Mouse (Mus musculus) megakaryocyte, adult 5-6 weeks (primary cell): Measurements from ENCODE around the gene Gdf5. TPM values are rescaled to one million over a fixed set of nuclear protein-coding genes. Genes with fewer than 3 reads are reported as not detected.

ENCODE experiments used
- ATAC-seq: 2 replicates; pipeline ENCODE4 v1.8.0; 2016; ENCODE audit warnings: mild to moderate bottlenecking, inconsistent platforms; ENCODE audit not compliant: poor library complexity, severe bottlenecking
- total RNA-seq, 2 experiments: library from RNA; stranded (forward) in 1 of 2; stranded (reverse) in 1 of 2; fragments of 153-499, 151-499 nt in 1 of 2; fragments of 221-1000, 200-1000 nt in 1 of 2; gene quantifications; 2 replicates each; pipeline versions ENCODE4 v1.2.3 to v1.2.4; 2015 to 2017

Gdf5 gene
- not detected in 2 replicates for total RNA-seq (2015)
- not detected in 2 replicates for total RNA-seq (2017)

DNA sequence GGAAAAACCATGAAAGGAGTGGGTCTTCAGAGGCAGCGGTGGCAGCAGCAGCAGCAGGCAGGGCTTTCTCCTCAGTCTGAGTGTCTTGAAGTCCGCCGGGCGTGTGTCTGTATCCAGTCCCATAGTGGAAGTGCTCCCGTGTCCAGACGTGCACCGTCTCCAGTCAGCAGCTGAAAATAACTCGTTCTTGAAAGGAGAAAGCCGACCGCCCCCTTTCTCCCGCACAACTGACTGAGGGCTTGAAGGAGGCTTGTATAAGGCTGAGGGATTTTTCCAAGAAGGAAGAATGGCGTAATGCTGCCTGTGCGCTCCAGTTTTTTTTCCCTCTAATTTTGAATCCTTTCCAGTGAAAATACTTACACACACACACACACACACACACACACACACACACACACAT, at the start of gene Gdf5:
TSS of gene Gdf5 (minus strand) at position 244 of the 400 bp plus-strand sequence.
- no peak for ATAC-seq

DNA sequence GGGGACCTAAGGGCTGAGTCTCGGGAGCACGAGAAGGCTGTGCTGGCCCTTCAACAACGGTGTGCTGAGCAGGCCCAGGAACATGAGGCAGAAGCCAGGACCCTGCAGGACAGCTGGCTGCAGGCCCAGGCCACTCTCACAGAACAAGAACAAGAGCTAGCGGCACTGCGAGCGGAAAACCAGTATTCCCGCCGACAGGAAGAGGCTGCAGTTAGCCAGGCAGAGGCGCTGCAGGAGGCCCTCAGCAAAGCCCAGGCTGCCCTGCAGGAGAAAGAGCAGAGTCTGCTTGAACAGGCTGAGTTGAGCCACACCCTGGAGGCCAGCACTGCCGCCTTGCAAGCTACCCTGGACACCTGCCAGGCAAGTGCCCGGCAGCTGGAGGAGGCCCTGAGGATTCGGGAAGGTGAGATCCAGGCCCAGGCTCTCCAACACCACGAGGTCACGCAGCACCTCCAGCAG, 46.7 kb upstream of the Gdf5 start:
- ATAC-seq, result no peak

GRCm38 (mm10) chr2:155991151-155991550, 46.0 kb upstream of the Gdf5 start:
- ATAC-seq, result no peak

- no peak for ATAC-seq
Measured at GRCm38 (mm10) chr2:155989085-155989484, 43.9 kb upstream of the Gdf5 start.

DNA sequence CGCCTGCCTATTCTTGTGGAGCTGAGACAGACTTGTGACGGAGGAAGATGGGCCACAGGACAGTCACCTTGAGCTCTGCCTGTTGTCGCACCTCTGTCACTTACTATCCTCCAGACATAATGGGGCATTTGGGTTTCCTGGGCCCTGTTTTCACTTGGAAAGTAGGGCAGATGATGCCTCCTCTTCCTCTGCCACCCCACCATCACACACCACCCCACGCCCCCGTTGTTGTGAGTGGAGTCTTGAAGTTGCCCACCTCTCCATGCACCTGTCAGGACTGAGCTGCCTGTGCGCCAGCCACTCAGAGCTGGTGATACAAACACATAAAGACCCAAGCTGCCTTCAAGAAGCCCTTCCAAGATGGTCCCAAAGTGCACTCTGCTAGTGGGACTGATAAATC, 42.0 kb upstream of the Gdf5 start:
- ATAC-seq, result no peak

GRCm38 (mm10) chr2:155985776-155986175, 40.6 kb upstream of the Gdf5 start:
- ATAC-seq, result no peak

- peak; percentile 98 for ATAC-seq
Measured at GRCm38 (mm10) chr2:155979328-155979991, 34.3 kb upstream of the Gdf5 start.

- ATAC-seq, result no peak
Measured at GRCm38 (mm10) chr2:155974087-155974731, 29.0 kb upstream of the Gdf5 start.

DNA sequence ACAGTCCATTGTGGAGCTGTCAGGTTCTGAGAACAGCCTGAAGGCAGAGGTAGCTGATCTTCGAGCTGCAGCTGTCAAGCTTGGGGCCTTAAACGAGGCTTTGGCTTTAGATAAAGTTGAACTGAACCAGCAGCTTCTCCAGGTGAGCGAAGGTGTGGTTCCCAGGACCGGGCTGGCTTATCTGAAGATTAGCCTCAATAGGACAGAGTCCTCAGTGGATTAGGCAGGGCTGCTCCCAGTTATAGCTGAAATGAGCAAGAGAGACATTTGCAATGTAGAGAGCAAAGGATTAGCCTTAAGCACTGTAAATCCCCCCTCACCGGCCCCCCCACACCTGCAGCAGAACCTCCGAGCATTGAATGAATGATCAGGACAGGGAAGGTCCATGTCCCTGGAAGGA, 28.2 kb upstream of the Gdf5 start:
- ATAC-seq, result no peak

DNA sequence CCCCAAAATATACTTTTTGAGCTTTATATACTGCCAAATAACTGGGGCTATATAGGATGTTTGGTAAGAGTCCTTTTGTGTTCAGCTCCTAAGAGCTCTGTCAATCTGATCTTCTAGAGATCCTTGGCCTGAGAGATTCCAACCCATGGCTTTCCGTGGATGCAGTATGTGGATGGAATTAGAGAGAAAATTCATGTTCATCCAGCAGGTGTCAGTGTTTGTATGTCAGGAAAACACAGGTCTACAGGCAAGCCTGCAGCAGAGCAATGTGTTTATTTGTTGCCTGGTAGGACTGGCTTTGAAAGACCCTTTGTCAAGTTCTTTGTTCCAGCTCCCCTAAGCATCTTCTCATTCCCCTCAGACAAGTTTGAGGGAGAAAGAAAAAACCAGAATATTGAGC, 17.8 kb upstream of the Gdf5 start:
- no peak for ATAC-seq

GRCm38 (mm10) chr2:155961862-155962261, 16.7 kb upstream of the Gdf5 start:
- no peak for ATAC-seq

GRCm38 (mm10) chr2:155959981-155960380, 14.8 kb upstream of the Gdf5 start:
- no peak for ATAC-seq

DNA sequence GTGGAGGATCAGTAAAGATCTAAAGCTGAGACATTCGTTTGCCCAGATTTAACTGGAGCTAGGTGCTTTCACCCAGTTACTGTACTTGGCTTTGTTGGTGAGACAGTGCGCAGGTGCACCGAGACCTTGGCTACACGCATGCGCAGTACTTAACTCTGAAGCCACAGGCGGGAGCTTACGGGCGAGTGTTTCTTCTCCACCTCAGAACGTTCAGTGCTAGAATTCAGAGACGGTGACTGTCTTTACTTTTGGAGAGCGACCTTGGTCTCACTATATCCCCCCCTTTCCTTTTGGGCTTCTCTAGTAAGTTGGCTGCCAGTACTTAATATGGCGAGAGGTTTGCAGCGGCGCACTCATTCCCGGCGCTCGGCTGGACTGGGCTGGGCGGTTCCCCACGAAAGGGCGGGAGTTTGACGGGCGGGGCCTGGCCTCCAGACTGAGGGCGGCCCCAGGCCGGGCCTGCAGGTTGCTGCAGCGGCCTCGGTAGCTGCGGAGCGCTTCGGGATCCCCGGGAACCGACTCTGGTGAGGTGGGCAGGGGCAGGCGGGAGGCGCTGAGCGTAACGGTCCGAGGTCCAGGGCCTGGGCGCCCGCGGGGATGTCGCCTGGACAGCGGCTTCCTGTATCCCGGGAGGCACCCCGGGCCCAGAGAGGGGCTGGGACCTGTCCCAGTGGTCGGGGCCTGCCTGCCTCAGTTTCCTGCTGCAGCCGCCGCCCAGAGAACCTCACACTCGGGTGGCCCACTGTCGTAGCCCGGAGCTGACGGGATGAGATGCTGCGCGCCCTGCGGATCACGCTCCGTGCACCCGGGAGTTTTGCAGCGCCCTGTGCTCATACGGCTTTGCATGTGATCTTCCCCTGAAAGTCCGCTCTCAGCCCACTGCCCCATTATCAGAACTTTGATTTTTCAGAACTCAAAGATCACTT, 11.2 kb upstream of the Gdf5 start, which contains the start of gene Cep250:
TSS of gene Cep250 (plus strand) at position 325 of the 926 bp plus-strand sequence.
- ATAC-seq, result peak; percentile 99

- no peak for ATAC-seq
Measured at GRCm38 (mm10) chr2:155952006-155952405, 6.8 kb upstream of the Gdf5 start.

- ATAC-seq, result no peak
Measured at GRCm38 (mm10) chr2:155949362-155949761, 4.2 kb upstream of the Gdf5 start.

- no peak for ATAC-seq
Measured at GRCm38 (mm10) chr2:155947390-155948002, 2.3 kb upstream of the Gdf5 start.

- ATAC-seq, result no peak
Measured at GRCm38 (mm10) chr2:155946499-155946898, 1.3 kb upstream of the Gdf5 start.

- ATAC-seq, result peak; percentile 73
Measured at GRCm38 (mm10) chr2:155946069-155946468, 902 bp upstream of the Gdf5 start.

- ATAC-seq, result no peak
Measured at GRCm38 (mm10) chr2:155945580-155945979, 413 bp upstream of the Gdf5 start.

DNA sequence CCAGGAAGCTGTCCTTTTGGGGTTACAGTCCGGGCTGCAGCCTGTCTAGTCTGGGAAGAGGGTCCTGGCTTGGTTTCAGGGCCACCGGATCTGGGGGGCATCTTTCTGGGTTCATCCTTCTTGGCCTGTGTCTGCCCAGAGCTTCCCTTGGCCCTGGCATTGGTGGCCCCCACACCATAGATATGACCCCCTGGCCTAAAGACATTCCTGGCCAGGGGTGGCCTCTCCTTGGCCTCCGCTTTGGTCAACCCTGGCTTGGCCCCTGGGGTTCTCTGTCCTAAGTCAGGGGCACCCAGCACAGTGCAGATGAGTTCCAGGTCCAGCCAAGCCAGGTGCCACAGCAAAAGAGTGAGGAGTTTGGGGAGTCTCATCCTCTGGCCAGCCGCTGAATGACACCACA, 482 bp downstream of the Gdf5 start:
- ATAC-seq, result no peak

DNA sequence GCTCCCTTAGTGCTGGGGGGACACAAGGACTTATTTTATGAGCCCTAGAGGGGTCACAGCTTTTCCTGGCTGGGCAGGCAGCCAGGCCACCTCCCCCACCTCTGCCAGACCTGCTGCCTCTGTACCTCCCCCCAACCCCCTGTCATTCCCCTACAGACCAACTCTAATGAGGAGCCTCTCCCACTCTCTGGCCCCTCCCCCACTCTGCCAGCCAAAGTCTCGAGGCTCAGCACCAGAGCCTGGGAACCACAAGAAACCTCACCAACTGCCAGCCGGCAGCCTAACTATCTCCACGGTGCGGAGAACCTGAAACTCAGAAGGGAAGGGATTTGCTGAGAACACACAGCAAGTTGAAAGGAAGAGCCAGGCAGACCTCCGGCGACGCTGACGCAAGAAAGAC, 1.7 kb downstream of the Gdf5 start:
- no peak for ATAC-seq
